ENCODE assay signal across 21 mouse cellular contexts in the genomic region with DNA sequence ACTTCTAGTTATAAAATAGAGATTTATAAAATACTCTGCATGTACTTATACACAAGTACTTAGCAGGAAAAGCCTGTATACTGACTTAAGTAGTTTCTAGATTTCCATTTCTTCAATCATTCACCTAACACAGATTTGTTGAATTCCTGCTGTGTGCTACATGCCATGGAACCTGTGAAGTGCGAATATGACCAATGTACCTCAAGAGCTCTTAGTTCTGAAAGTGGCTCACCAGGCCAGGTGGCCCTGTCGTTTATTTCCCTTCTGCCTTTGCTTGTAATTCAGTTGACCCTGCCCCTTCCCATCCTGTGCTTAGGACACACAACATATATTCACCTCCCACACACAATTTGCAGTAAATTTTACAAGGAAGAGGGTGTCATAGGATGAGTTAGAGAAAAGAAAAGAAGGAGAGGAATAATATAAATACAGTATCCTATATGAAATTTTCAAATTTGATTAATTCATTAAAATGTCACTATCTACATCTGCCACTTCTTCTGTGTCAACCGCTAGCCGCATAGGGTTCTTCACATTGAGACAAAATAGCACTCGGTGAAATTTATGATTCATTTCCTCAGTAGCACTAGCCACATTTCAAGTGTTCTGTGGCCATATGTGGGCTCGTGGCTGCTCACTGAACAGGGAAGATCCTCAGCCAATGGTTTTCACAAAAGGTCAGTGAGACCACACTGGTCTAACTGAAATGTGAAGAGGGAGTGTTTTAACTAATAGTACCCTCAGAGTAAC.
DNase-seq lines count a peak whose midpoint lies in the region; ATAC-seq lines count a peak whose summit lies in the region.
"Had no signal": no experiment of that assay in that cellular context is flagged by ENCODE, and none has a peak within 500 bp of the region (broad histone marks: within the 10 kb centered on the region; RNA-seq: fewer than 3 reads in every experiment).

No protein-coding gene starts in this region.

- 87% methylated on average over 6 of the region's 6 CpGs for WGBS in heart, embryonic 10.5 days
- 89% methylated on average over 6 of the region's 6 CpGs for WGBS in midbrain, embryonic 15.5 days

- peak; percentile 50; the same call in 1 of the 2 replicates for ATAC-seq in common myeloid progenitor, adult 5-6 weeks (replicated peaks; ENCODE audit: low read depth, poor library complexity, severe bottlenecking)
- no peak for ATAC-seq in midbrain, embryonic 15.5 days (replicated peaks)
- ATAC-seq: activated CD4-positive, CD25-positive, alpha-beta regulatory T cell, adult 4 months; forebrain, embryonic 13.5 days; forebrain, postnatal 0 days; hindbrain, postnatal 0 days; Patski had no signal

- H3K9ac ChIP-seq in midbrain, embryonic 15.5 days: no peak overlapping the region
- H3K9ac ChIP-seq: forebrain, embryonic 13.5 days; forebrain, postnatal 0 days; heart, embryonic 12.5 days; hindbrain, embryonic 13.5 days had no signal

- H3K9me3 ChIP-seq in heart, embryonic 10.5 days: no peaks in the 10 kb centered on the region
- no peaks in the 10 kb centered on the region for H3K9me3 ChIP-seq in midbrain, embryonic 15.5 days
- H3K9me3 ChIP-seq: embryonic facial prominence, embryonic 10.5 days; forebrain, embryonic 13.5 days; heart, embryonic 12.5 days; hindbrain, embryonic 13.5 days had no signal

- no peak overlapping the region for H3K4me2 ChIP-seq in midbrain, embryonic 15.5 days
- H3K4me2 ChIP-seq: forebrain, embryonic 13.5 days; heart, embryonic 12.5 days; hindbrain, embryonic 13.5 days had no signal

- H3K4me3 ChIP-seq in heart, embryonic 10.5 days: no peak overlapping the region
- H3K4me3 ChIP-seq in midbrain, embryonic 15.5 days: no peak overlapping the region
- H3K4me3 ChIP-seq: embryonic facial prominence, embryonic 10.5 days; forebrain, embryonic 13.5 days; heart, embryonic 12.5 days; hindbrain, embryonic 13.5 days had no signal

- DNase-seq in heart, embryonic 10.5 days (ENCODE audit: low spot score): no peak
- DNase-seq in heart, postnatal 36 days: no peak
- DNase-seq in A20 (ENCODE audit: low read depth, low spot score): peak; percentile 41
- DNase-seq in cerebellum, postnatal 36 days: no peak
- DNase-seq: adrenal gland, postnatal 14 days; cerebellum, adult 11-12 months; cerebellum, adult 9-10 months; cerebellum, postnatal 25 days; forebrain, postnatal 0 days; gastrocnemius, postnatal 10 days; heart, postnatal 4 days; kidney, adult 11 months had no signal

- H3K4me1 ChIP-seq in heart, embryonic 10.5 days: peaks cover 7% of the 10 kb centered on the region; the same call in 1 of the 2 replicates
- no peaks in the 10 kb centered on the region for H3K4me1 ChIP-seq in midbrain, embryonic 15.5 days
- H3K4me1 ChIP-seq: embryonic facial prominence, embryonic 10.5 days; forebrain, embryonic 13.5 days; hindbrain, embryonic 13.5 days had no signal

- H3K27ac ChIP-seq in heart, embryonic 10.5 days: peak overlapping the region; percentile 36; the same call in 1 of the 2 replicates
- no peak overlapping the region for H3K27ac ChIP-seq in midbrain, embryonic 15.5 days
- H3K27ac ChIP-seq: embryonic facial prominence, embryonic 10.5 days; forebrain, embryonic 13.5 days; hindbrain, embryonic 13.5 days; hindbrain, postnatal 0 days had no signal

- no peaks in the 10 kb centered on the region for H3K27me3 ChIP-seq in heart, embryonic 10.5 days (ENCODE audit: insufficient read depth, poor library complexity, severe bottlenecking)
- H3K27me3 ChIP-seq in midbrain, embryonic 15.5 days (replicated peaks): no peaks in the 10 kb centered on the region
- H3K27me3 ChIP-seq: forebrain, embryonic 13.5 days; heart, embryonic 12.5 days; hindbrain, embryonic 13.5 days had no signal

- peaks cover 13% of the 10 kb centered on the region for H3K36me3 ChIP-seq in heart, embryonic 10.5 days
- H3K36me3 ChIP-seq in midbrain, embryonic 15.5 days (replicated peaks): no peaks in the 10 kb centered on the region
- H3K36me3 ChIP-seq: embryonic facial prominence, embryonic 10.5 days; hindbrain, embryonic 13.5 days had no signal

- intact Hi-C loops in heart, postnatal 36 days (cut with DNase I): no loop called here
